Mouse (Mus musculus) CH12.LX (cell line): Measurements from ENCODE around the gene Cnrip1. TPM values are rescaled to one million over a fixed set of nuclear protein-coding genes. Genes with fewer than 3 reads are reported as not detected.

Experiments used
- DNase-seq: peaks from one replicate; pipeline ENCODE4 v3.0.0-alpha.2; 2013; ENCODE audit errors: extremely low read depth
- H3K27ac ChIP-seq: 2 replicates; pipeline ENCODE4 v1.5.1; 2012; ENCODE audit warnings: low read depth, mild to moderate bottlenecking, control low read depth, moderate library complexity; ENCODE audit not compliant: insufficient read depth
- H3K27me3 ChIP-seq: replicated peaks from 2 replicates; pipeline ENCODE3; 2012; ENCODE audit warnings: inconsistent platforms
- H3K36me3 ChIP-seq, 2 experiments: replicated peaks in 1 of 2; 2 replicates each; pipeline versions ENCODE3 to v1.6.1; 2012; ENCODE audit warnings: inconsistent platforms in 1 of 2, low read length in 1 of 2, mild to moderate bottlenecking in 1 of 2, mixed read lengths in 1 of 2, moderate library complexity in 1 of 2; ENCODE audit not compliant: control insufficient read depth in 1 of 2, insufficient read depth in 1 of 2
- H3K4me1 ChIP-seq, 2 experiments: 2 replicates each; pipeline ENCODE4 v1.6.1; 2012; ENCODE audit warnings: inconsistent platforms in 1 of 2, moderate library complexity in 1 of 2; ENCODE audit not compliant: insufficient read depth in 2 of 2, control insufficient read depth in 1 of 2
- H3K4me2 ChIP-seq: 2 replicates; pipeline ENCODE4 v1.6.1; 2012; ENCODE audit warnings: low read depth, mild to moderate bottlenecking, control low read depth; ENCODE audit not compliant: poor library complexity, insufficient read depth, severe bottlenecking
- H3K4me3 ChIP-seq, 3 experiments: fragments of 150-350 bp in 1 of 3; sonication (generic) in 1 of 3; replicated peaks in 1 of 3; 2 replicates each; pipeline versions ENCODE3 to v1.5.1; 2011 to 2012; ENCODE audit warnings: low read depth in 2 of 3, low read length in 2 of 3, mild to moderate bottlenecking in 2 of 3, moderate library complexity in 2 of 3, control low read depth in 1 of 3, improper control_type of control experiment in 1 of 3, inconsistent platforms in 1 of 3, mixed read lengths in 1 of 3; ENCODE audit not compliant: poor library complexity in 1 of 3
- H3K79me2 ChIP-seq: replicated peaks from 2 replicates; pipeline ENCODE4 v1.6.1; 2012; ENCODE audit warnings: mild to moderate bottlenecking, moderate library complexity; ENCODE audit not compliant: control insufficient read depth, poor library complexity, insufficient read depth, severe bottlenecking; ENCODE audit errors: extremely low read depth
- H3K9ac ChIP-seq: 2 replicates; pipeline ENCODE4 v1.6.1; 2012; ENCODE audit warnings: low read depth, mild to moderate bottlenecking, control low read depth, moderate library complexity; ENCODE audit not compliant: insufficient read depth
- H3K9me3 ChIP-seq: replicated peaks from 2 replicates; pipeline ENCODE3; 2012; ENCODE audit warnings: low read length, inconsistent platforms, mixed read lengths
- BHLHE40 ChIP-seq: IDR thresholded peaks from 2 replicates; pipeline ENCODE4 v1.6.1; 2011; ENCODE audit warnings: mild to moderate bottlenecking, low read depth, low read length, improper control_type of control experiment
- CHD1 ChIP-seq: IDR thresholded peaks from 2 replicates; pipeline ENCODE4 v1.6.1; 2012; ENCODE audit warnings: low read depth, low read length, improper control_type of control experiment, inconsistent platforms
- CHD2 ChIP-seq: IDR thresholded peaks from 2 replicates; pipeline ENCODE4 v1.6.1; 2011; ENCODE audit warnings: low read length, improper control_type of control experiment
- CTCF ChIP-seq, 2 experiments: IDR thresholded peaks in 1 of 2; conservative IDR thresholded peaks in 1 of 2; 2 replicates each; pipeline ENCODE4 v1.5.1; 2011 to 2012; ENCODE audit warnings: low read depth in 2 of 2, low read length in 2 of 2, improper control_type of control experiment in 1 of 2, inconsistent platforms in 1 of 2, mild to moderate bottlenecking in 1 of 2, moderate library complexity in 1 of 2
- E2F4 ChIP-seq: IDR thresholded peaks from 2 replicates; pipeline ENCODE4 v1.6.1; 2011; ENCODE audit warnings: low read depth, low read length, improper control_type of control experiment; ENCODE audit not compliant: insufficient replicate concordance
- ELF1 ChIP-seq: IDR thresholded peaks from 2 replicates; pipeline ENCODE4 v1.6.1; 2014; ENCODE audit warnings: low read depth, mild to moderate bottlenecking, inconsistent platforms, low read length, improper control_type of control experiment
- EP300 ChIP-seq: IDR thresholded peaks from 2 replicates; pipeline ENCODE4 v1.6.1; 2011; ENCODE audit warnings: low read length, improper control_type of control experiment
- ETS1 ChIP-seq: conservative IDR thresholded peaks from 2 replicates; pipeline ENCODE4 v1.6.1; 2012; ENCODE audit warnings: low read depth, mild to moderate bottlenecking, inconsistent platforms, low read length, improper control_type of control experiment, moderate library complexity
- GABPA ChIP-seq: IDR thresholded peaks from 2 replicates; pipeline ENCODE4 v1.6.1; 2012; ENCODE audit warnings: low read depth, low read length, improper control_type of control experiment, inconsistent platforms; ENCODE audit not compliant: insufficient replicate concordance
- HCFC1 ChIP-seq: IDR thresholded peaks from 2 replicates; pipeline ENCODE4 v1.6.1; 2012; ENCODE audit warnings: low read depth, mild to moderate bottlenecking, inconsistent platforms, low read length, improper control_type of control experiment
- IRF4 ChIP-seq: IDR thresholded peaks from 2 replicates; pipeline ENCODE4 v1.6.1; 2014; ENCODE audit warnings: low read depth, mild to moderate bottlenecking, inconsistent platforms, low read length, improper control_type of control experiment
- JUN ChIP-seq: IDR thresholded peaks from 2 replicates; pipeline ENCODE4 v1.6.1; 2011; ENCODE audit warnings: low read depth, mild to moderate bottlenecking, low read length, improper control_type of control experiment, moderate library complexity; ENCODE audit not compliant: insufficient read depth
- JUND ChIP-seq: conservative IDR thresholded peaks from 2 replicates; pipeline ENCODE4 v1.6.1; 2011; ENCODE audit warnings: low read depth, low read length, improper control_type of control experiment
- KAT2A ChIP-seq: IDR thresholded peaks from 2 replicates; pipeline ENCODE4 v1.6.1; 2012; ENCODE audit warnings: low read length, improper control_type of control experiment, inconsistent platforms; ENCODE audit not compliant: insufficient replicate concordance
- MAFK ChIP-seq: IDR thresholded peaks from 2 replicates; pipeline ENCODE4 v1.6.1; 2011; ENCODE audit warnings: low read length, improper control_type of control experiment; ENCODE audit not compliant: insufficient replicate concordance
- MAX ChIP-seq: IDR thresholded peaks from 2 replicates; pipeline ENCODE4 v1.6.1; 2011; ENCODE audit warnings: low read length, improper control_type of control experiment
- MAZ ChIP-seq: IDR thresholded peaks from 2 replicates; pipeline ENCODE4 v1.6.1; 2012; ENCODE audit warnings: low read depth, mild to moderate bottlenecking, inconsistent platforms, low read length, improper control_type of control experiment, moderate library complexity
- MEF2A ChIP-seq: IDR thresholded peaks from 2 replicates; pipeline ENCODE4 v1.6.1; 2014; ENCODE audit warnings: low read depth, mild to moderate bottlenecking, inconsistent platforms, low read length, improper control_type of control experiment, borderline replicate concordance
- MXI1 ChIP-seq: IDR thresholded peaks from 2 replicates; pipeline ENCODE4 v1.6.1; 2011; ENCODE audit warnings: mild to moderate bottlenecking, low read depth, low read length, improper control_type of control experiment
- MYC ChIP-seq: IDR thresholded peaks from 2 replicates; pipeline ENCODE4 v1.6.1; 2011; ENCODE audit warnings: low read depth, mild to moderate bottlenecking, improper control_type of control experiment, low read length
- NELFE ChIP-seq: IDR thresholded peaks from 2 replicates; pipeline ENCODE4 v1.6.1; 2011; ENCODE audit warnings: low read depth, low read length, improper control_type of control experiment
- NRF1 ChIP-seq: IDR thresholded peaks from 2 replicates; pipeline ENCODE4 v1.6.1; 2014; ENCODE audit warnings: low read depth, mild to moderate bottlenecking, inconsistent platforms, low read length, improper control_type of control experiment, moderate library complexity
- PAX5 ChIP-seq: IDR thresholded peaks from 2 replicates; pipeline ENCODE4 v1.6.1; 2012; ENCODE audit warnings: low read length, inconsistent platforms, mixed read lengths
- POLR2A ChIP-seq: IDR thresholded peaks from 2 replicates; pipeline ENCODE4 v1.6.1; 2011; ENCODE audit warnings: low read depth, mild to moderate bottlenecking, improper control_type of control experiment, low read length
- POLR2AphosphoS2 ChIP-seq: IDR thresholded peaks from 2 replicates; pipeline ENCODE4 v1.6.1; 2011; ENCODE audit warnings: low read depth, low read length, improper control_type of control experiment
- RAD21 ChIP-seq: IDR thresholded peaks from 2 replicates; pipeline ENCODE4 v1.6.1; 2011; ENCODE audit warnings: low read depth, mild to moderate bottlenecking, low read length, improper control_type of control experiment, moderate library complexity
- RCOR1 ChIP-seq: conservative IDR thresholded peaks from 2 replicates; pipeline ENCODE4 v1.6.1; 2012; ENCODE audit warnings: low read depth, mild to moderate bottlenecking, inconsistent platforms, low read length, improper control_type of control experiment
- SIN3A ChIP-seq: IDR thresholded peaks from 2 replicates; pipeline ENCODE4 v1.6.1; 2012; ENCODE audit warnings: low read length, improper control_type of control experiment, inconsistent platforms
- SMC3 ChIP-seq: IDR thresholded peaks from 2 replicates; pipeline ENCODE4 v1.6.1; 2011; ENCODE audit warnings: low read depth, low read length, improper control_type of control experiment
- TBP ChIP-seq: conservative IDR thresholded peaks from 2 replicates; pipeline ENCODE4 v1.6.1; 2011; ENCODE audit warnings: low read depth, low read length, improper control_type of control experiment
- TCF12 ChIP-seq: IDR thresholded peaks from 2 replicates; pipeline ENCODE4 v1.6.1; 2014; ENCODE audit warnings: low read depth, mild to moderate bottlenecking, inconsistent platforms, low read length, improper control_type of control experiment
- UBTF ChIP-seq: IDR thresholded peaks from 2 replicates; pipeline ENCODE4 v1.6.1; 2012; ENCODE audit warnings: low read depth, mild to moderate bottlenecking, inconsistent platforms, low read length, improper control_type of control experiment, moderate library complexity
- USF1 ChIP-seq: IDR thresholded peaks from 2 replicates; pipeline ENCODE4 v1.6.1; 2014; ENCODE audit warnings: low read depth, mild to moderate bottlenecking, inconsistent platforms, low read length, improper control_type of control experiment
- USF2 ChIP-seq: conservative IDR thresholded peaks from 2 replicates; pipeline ENCODE4 v1.6.1; 2011; ENCODE audit warnings: low read depth, low read length, improper control_type of control experiment
- ZC3H11A ChIP-seq: IDR thresholded peaks from 2 replicates; pipeline ENCODE4 v1.6.1; 2012; ENCODE audit warnings: low read depth, mild to moderate bottlenecking, inconsistent platforms, low read length, improper control_type of control experiment
- ZKSCAN1 ChIP-seq: IDR thresholded peaks from 2 replicates; pipeline ENCODE4 v1.6.1; 2012; ENCODE audit warnings: low read depth, inconsistent platforms, low read length, improper control_type of control experiment, borderline replicate concordance
- ZMIZ1 ChIP-seq: IDR thresholded peaks from 2 replicates; pipeline ENCODE4 v1.6.1; 2012; ENCODE audit warnings: low read depth, mild to moderate bottlenecking, inconsistent platforms, low read length, improper control_type of control experiment
- ZNF384 ChIP-seq: IDR thresholded peaks from 2 replicates; pipeline ENCODE4 v1.6.1; 2012; ENCODE audit warnings: low read depth, low read length, improper control_type of control experiment, inconsistent platforms
- dilution Hi-C: fragments of 300-500 bp; cut with MboI; formaldehyde crosslinking; loops from 2 replicates; pipeline ENCODE4 v1.14.3; 2020; ENCODE audit warnings: low sequenced_read_pairs; ENCODE audit not compliant: extremely low pct_unique_long_range_greater_than_20kb, extremely low pct_ligation_motif_present
- in situ Hi-C: fragments of 300-500 bp; cut with MboI; formaldehyde crosslinking; loops from 3 replicates; pipeline ENCODE4 v1.14.3; 2019; ENCODE audit warnings: low sequenced_read_pairs, low pct_ligation_motif_present, low pct_unique_long_range_greater_than_20kb, mixed read lengths
- polyA plus RNA-seq: library from polyadenylated mRNA; unstranded; fragments of >175 nt; gene quantifications from 2 replicates; pipeline ENCODE4 v1.2.1, GENCODE M21; 2012; ENCODE audit warnings: low read depth; ENCODE audit not compliant: insufficient read length
- total RNA-seq, 2 experiments: library from RNA; depleted of rRNA; stranded (reverse); fragments of 300-350 nt in 1 of 2; fragments of >200 nt in 1 of 2; gene quantifications; 2 replicates each; pipeline ENCODE4 v1.2.3; 2012 to 2014

Cnrip1 gene
- total and polyA plus RNA-seq, 3 experiments: not detected

- no peaks in the 10 kb centered on the region for H3K36me3 ChIP-seq
- H3K4me1 ChIP-seq: peaks cover 8 to 42% of the 10 kb centered on the region in 2 experiments; a peak in 3 of 4 replicates
- dilution Hi-C loops (no loop called here), in situ Hi-C loops (no loop called here)
- peak overlapping the region; percentile 46; the same call in 1 of the 2 replicates for H3K9ac ChIP-seq
- no peak overlapping the region; the same call in 1 of the 2 replicates for H3K4me2 ChIP-seq
- H3K9me3 ChIP-seq: peaks cover 2% of the 10 kb centered on the region
- H3K27ac ChIP-seq: no peak overlapping the region
- no peak overlapping the region for H3K4me3 ChIP-seq
- TF ChIP-seq SMC3 (peak; percentile 96), SIN3A (peak; percentile 70; the same call in 1 of the 2 replicates), RAD21 (peak; percentile 94), CTCF (conservative IDR thresholded peaks at IDR 0.05 in 1 of 2, IDR thresholded peaks at IDR 0.05 in 1 of 2; ENCODE audit: low read depth in 2 of 2, low read length in 2 of 2) (peak in 1 of 2 experiments; percentile 95; a peak in 3 of 4 replicates), ZC3H11A (peak; percentile 90), CHD1 (no peak), BHLHE40 (no peak), USF1 (no peak), TBP (peak; percentile 72; the same call in 1 of the 2 replicates), POLR2AphosphoS2 (no peak), E2F4 (no peak), POLR2A (no peak), ZKSCAN1 (no peak), MXI1 (no peak; the same call in 1 of the 2 replicates), USF2 (no peak), ZNF384 (no peak), CHD2 (no peak), MEF2A (peak; percentile 74), MAFK (no peak), GABPA (no peak), EP300 (peak; percentile 95), JUN (peak; percentile 34; the same call in 1 of the 2 replicates), UBTF (no peak), MAX (no peak), RCOR1 (no peak), MYC (peak; percentile 74), ZMIZ1 (no peak), NRF1 (no peak), HCFC1 (no peak), MAZ (no peak), TCF12 (no peak), PAX5 (no peak), NELFE (no peak; the same call in 1 of the 2 replicates), JUND (peak; percentile 67), KAT2A (no peak), IRF4 (peak; percentile 99), ELF1 (peak; percentile 23; the same call in 1 of the 2 replicates), ETS1 (peak; percentile 43; the same call in 1 of the 2 replicates)
- no peaks in the 10 kb centered on the region for H3K27me3 ChIP-seq
- peak; percentile 89 for DNase-seq
- H3K79me2 ChIP-seq: peaks cover 5% of the 10 kb centered on the region
These were observed 38.4 kb upstream of the Cnrip1 start for GRCm38 (mm10) chr11:17012948-17013347.
